Mouse (Mus musculus): ENCODE measurements around the gene Polrmt.

- TF ChIP-seq CTCF (IDR thresholded peaks at IDR 0.05; ENCODE audit: borderline replicate concordance, insufficient read depth, low read depth, low read length): no peak
- TF ChIP-seq POLR2A (IDR thresholded peaks at IDR 0.05; ENCODE audit: borderline replicate concordance, insufficient read depth, low read length): no peak
Observed at GRCm38 (mm10) chr10:79794491-79794931, 48.1 kb upstream of the Polrmt start.
